Mouse (Mus musculus): ENCODE measurements at regions not wholly inside any gene's neighbourhood (a gene's known extent, or its start where the extent isn't known, plus 50 kb on each side); places are given as distances from the start of the nearest gene placed in this dataset.

DNA sequence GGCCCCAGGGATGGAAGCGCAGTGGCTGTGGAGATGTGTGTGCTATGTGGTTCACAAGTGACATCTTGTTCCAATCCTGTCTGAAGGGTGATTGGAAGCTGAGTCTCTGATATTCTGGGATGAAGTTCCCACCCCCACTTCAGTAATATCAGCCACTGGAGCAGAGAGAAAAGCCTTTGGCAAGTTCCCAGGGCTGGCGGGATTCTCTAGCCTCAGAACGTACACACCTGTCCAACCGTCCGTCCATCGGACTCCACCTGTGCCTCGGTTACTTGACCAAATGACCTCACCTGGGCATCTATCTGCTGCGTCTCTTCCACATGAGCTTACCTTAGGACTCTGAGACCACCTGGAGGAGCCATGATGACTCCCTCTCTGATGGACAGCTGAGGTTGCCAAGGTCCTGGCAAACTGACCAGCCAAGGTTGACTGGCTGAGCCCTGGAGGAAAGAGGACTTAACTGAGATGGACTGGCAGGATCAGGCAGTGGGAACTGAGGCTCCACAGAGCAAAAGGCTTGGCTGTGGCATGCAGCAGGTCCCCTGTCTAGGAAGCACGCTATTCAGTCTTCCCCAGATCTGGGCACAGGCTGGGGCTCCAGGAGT is 152.5 kb upstream of the A530016L24Rik start:
- no peak for DNase-seq

DNA sequence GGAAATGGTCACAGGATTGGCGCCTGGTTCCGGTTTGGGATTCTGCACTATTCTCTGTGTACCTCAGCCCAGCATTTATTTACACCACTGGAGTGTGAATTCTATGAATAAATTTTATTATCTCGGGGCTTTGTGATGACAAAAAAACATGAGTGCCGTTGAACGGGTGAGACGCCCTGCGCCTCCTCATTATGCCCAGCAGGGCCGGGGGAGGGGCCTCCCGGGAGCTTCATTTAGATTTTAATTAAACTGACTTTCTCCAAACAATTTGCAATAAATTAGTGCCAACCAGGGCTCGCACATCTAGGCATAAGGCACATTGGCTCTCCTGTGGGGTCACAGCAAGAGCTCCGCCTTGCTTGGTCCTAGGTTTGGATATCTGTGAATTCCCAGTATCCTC is 151.8 kb upstream of the A530016L24Rik start:
- DNase-seq: no peak

DNA sequence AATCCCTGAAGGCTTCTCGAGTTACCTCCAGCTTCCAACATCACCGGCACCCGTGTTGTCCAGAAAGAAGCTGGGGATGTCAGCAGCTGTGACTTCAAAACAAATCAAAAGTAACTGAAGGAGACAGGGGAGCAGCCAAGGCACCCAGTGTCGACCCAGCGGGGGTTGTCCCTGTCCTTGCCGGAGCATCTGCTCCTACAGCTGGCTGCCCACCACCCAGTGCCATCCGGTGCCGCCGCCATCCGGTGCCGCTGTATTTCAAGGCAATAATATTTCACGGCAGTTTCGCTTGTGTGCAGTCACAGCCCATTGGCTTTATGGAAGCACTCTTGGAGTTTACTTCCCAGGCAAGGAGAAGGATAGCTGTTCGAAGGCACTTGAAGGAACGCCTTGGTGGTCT is 150.3 kb upstream of the A530016L24Rik start:
- no peak for DNase-seq

DNA sequence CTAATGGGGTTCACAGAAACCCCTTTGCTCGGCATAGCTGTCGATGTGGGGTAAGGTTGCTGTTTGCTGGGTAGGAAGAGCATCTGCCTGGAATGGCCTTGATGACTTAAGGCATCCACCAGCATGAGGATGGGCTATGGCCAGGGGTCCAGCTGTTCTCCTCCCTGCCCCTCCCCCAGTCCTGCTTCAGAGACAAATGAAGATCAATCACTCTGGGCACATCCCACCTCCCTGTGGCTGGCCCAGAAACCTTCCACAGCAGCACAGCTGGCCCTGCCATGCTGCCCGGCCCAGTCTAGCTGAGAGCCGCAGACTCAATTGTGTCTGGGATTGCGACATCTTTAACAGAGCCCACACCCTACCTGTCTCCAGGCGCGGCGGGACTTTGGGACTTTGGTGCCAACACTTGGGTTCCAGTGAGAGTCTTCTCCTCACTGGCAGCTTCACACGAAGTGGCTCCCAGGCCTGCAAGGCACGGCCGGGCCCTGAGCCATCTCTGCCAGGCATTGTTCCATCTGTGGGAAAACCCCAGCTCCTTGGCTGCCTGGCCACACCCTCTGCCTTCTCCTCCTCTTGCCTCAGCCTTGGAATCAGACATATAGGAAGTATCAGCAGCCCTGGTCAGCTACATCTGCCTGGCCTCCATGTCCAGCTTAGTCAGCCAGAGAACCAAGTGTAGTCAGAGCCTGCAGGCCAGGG is 149.6 kb upstream of the A530016L24Rik start:
- DNase-seq: no peak

DNA sequence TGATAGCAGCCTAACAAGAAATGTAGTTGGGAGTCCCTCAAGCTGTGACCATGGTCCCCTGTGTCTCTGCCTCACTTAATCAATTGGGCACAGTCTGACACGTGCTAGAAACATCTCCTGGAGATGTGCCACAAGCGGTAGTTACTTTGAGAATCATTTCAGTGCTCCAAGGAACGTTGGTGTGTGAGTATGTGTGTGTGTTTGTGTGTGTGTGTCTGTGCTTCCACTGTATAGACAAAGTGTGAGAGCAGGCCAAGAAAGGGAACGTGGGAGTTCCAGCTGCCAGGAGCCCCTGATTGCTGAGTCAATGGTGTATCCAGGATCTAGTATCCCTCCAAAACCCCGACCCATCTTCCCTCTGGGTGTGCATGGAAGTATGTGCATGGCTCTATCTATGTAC is 149.0 kb upstream of the A530016L24Rik start:
- DNase-seq: no peak

DNA sequence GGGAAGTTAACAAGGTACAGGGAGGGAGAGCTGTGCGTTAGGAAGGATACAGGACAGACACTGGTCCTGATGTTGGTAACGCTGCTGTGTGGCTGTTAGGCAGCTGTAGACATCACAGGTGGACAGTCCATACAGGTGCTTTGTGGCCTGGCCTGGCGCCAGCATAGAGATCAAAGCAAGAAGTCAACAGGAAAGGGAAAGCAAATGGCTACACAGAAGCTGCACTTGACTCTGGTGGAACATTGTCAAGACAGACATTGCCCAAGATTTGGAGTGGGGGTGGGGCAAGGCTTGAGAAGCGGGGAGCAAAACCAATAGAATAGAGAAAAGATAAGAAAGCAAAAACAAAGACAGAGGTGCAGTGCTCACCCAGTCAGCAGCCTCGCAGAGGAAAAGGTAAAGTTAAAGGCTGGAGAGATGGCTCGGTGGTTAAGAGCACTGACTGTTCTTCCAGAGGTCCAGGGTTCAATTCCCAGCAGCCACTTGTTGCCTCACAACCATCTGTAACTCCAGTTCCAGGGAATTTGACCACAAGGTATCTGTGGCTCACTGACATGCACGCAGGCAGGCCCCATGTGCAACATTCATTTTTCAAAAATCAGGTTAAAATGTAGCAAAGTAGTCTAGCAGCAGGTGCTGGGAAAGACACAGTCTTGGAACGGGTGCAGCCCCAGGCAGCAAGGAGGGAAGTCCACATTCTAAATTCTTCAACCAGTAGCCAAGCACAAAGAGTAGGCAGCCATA is 147.3 kb upstream of the A530016L24Rik start:
- DNase-seq: no peak

DNA sequence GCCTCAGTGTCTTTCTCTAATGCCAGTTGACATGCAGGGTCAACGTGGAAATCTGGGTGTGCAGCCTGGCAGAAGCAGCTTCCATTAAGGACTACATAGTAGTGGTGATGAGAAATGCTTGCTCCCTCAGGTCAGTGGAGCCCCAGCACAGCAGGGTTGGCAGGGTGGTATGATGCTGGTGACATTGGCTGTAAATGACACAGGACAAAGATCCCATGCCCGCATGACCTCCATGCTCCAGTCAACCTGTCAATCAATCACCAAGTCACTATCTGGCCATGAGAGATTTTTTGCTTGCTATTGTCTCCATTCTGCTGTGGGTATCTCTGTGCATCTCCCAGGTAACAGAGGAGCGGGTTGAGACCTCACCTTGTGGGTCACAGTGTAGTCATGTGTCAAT is 146.2 kb upstream of the A530016L24Rik start:
- DNase-seq: no peak

DNA sequence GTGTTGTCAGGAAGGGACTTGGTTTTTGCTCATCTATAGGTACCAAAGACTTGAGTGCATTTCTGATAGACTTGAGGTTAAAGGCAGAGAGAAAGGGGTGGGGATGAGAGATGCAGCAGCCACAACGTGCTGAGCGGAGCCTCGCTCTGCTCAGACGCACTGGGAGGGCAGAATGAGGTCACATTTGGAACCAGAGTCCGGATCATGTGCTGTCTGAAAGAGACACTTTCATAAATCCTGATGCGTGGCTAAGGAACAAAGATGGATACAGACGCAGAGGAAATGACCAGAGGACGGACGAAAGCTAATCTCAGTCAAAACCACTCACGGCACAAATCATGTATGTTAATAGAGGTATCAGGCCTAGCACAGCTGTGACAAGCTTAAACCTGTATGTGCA is 145.0 kb upstream of the A530016L24Rik start:
- DNase-seq: no peak

DNA sequence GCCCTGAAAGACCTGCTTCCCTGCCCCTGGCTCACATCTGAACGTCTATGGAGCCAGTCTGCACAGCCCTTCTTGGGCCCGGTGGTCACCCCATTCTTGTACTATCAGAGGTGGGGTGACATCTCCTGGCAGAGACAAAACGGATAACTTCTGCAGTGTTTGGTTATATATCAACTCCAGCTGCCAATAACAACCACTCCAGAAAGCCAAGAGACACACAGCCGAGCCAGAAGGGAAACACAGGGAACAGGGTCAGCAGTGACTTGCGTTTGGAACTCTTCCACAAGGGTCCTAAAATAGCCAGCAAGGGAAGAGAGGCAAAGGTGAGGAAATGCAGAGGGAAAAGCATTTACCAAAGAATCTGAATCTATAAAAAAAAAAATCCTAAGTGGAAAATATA is 143.5 kb upstream of the A530016L24Rik start:
- no peak for DNase-seq

DNA sequence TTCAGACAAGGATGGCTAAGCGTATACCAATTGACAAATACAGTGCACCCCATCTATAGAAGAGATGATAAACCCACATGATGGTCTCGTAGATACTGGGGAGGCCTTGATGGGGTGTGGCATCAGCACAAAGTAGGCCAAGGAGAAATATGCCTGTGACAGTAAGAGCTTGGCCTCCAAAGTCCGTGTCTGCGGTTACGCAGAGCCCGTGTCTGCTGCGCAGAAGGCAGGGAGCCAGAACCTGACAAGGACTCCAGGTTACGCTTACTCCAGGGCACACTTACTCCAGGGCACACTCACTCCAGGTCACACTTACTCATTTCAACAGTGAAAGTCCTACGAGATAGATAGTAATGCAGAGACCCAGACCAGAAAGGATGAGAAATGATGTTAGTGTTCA is 141.1 kb upstream of the A530016L24Rik start:
- DNase-seq: no peak

DNA sequence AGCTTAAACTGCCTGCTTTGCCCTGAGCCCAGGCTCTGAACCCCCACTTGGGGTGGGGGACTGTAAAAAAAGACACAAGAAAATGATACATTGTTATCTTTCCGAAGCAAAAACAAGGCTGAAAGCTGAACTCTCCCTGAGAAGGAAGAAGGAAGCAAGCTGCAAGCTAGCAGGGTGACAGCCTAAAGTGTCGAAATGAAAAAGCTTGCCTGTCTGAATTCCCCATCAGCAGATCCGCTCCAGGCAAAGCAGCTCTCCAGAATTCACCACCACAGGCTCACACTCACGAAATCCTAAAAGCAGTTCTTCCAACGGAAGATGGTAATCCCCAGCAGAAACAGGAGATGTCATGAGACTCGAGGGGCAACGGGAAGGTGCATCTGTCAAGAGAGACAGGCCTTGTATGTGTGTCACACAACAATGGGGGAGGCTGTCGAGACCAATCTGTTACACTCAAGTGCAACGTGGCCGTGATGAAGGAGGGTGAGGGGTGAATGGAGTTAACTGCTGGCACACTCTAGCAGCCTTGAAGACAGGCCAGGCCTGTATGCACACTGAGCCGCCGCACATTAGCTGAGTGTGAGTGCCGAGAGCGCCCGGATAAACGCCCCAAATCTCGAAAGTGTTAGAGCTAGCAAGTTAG is 139.5 kb upstream of the A530016L24Rik start:
- DNase-seq: no peak

DNA sequence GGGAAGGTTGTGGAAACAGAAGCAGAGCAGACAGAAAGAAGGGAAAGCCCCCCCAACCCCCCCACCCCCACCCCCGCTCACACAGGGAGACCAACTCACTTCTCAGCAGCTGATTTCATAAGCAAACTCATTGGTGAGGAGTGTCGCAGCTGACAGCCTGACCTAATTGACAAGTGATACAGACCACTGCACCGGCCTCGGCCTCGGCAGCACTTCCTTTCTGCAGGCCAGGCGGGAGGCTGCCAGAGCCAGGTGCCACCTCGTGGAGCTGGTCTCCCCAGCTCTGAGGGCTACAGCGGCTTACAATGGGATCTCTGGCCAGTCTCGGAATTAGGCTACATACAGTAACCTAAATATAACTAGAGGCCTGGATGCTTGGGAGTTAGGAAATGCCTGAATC is 138.5 kb upstream of the A530016L24Rik start:
- DNase-seq: no peak

DNA sequence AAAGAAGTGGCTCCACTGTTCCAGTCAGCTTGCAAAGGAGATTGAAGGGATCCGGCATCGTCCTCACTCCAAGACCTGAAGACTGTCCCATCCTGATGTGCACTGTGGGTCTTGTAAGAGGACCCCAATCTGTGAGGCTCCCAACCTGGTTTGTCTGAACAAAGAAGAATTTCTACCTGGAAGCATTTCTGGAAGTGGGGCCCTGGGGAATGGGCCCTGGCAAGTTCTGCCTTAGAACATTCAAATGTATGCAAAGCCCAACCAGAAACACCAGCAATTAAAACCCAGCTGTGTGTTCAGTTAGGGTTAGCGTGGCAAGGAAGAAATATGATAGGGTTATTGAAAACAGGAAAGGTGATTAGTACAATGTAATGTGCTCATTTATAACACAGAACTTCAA is 125.9 kb upstream of the A530016L24Rik start:
- no peak for DNase-seq

DNA sequence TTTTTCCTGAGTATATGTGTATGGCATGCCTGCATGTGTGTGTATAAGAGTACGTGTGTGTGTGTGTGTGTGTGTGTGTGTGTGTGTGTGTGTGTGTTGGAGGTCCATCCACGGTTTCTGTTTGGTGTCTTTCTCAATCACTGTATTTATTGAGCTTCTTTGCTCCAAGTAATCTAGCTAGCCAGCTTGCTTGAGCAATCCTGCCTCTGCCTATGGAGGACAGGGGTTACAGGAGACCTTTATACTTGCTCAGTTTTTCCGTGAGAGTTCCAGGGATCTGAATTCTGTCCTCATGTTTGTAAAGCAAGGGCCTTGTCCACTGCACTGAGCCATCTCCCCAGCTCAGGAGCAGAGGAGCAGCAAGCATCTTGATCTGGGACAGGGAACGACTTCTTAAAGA is 122.0 kb upstream of the A530016L24Rik start:
- no peak for DNase-seq

DNA sequence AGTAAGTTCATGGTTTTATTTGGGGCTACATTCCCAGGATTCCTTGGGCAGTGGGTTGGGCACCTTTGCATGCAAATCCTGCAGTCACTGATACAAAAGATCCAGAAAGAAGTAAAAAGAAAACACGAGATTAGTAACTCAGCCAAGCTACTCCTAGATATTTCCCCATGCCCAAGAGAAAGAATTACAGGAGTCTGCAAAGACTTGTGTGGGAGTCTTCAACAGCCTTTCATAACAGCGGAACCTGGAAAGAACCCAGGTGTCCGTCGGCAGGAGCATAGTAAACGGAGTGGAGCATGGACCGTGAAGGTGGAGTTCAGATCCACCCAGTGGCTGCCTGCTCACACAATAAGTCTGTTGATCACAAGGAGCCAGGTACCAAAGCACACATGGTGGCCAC is 121.1 kb upstream of the A530016L24Rik start:
- no peak for DNase-seq

DNA sequence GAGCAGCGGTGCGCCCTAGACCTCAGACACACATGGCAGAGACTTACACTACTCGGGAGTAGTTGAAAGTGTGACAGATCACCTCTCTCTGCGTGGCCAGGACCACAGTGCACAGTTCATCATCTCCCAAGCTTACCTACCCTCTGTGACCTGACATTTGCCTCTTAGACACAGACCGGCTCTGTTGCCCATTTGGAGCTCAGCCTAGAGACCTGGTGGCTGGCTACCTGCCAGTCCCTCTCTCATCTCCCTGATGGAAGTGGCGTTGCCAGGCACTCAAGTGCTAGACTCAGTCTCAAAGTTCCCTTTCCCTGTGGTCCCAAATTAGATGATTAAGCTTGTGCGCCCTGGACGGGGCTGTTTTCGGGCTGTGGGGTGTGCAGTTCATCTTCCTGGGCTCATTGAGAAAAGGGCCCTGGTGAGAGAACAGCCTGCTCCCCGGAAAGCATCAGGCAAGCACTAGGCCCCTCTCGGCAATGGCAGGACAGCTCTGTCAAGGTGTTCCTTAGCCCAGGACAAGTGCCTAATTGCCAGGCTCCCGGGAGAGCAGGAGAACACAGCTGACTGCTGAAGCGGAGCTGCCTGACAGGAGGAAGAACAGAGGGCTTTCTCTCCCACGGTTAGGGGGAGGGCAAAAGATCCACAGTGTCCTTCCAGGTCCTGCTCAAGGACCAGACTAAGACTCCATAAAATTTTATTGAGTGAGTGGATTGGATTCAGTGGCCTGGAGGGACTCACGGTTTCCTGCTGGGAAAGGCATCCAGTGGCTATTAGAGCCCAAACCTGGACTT is 119.5 kb upstream of the A530016L24Rik start:
- DNase-seq: peak; percentile 57 to 64

DNA sequence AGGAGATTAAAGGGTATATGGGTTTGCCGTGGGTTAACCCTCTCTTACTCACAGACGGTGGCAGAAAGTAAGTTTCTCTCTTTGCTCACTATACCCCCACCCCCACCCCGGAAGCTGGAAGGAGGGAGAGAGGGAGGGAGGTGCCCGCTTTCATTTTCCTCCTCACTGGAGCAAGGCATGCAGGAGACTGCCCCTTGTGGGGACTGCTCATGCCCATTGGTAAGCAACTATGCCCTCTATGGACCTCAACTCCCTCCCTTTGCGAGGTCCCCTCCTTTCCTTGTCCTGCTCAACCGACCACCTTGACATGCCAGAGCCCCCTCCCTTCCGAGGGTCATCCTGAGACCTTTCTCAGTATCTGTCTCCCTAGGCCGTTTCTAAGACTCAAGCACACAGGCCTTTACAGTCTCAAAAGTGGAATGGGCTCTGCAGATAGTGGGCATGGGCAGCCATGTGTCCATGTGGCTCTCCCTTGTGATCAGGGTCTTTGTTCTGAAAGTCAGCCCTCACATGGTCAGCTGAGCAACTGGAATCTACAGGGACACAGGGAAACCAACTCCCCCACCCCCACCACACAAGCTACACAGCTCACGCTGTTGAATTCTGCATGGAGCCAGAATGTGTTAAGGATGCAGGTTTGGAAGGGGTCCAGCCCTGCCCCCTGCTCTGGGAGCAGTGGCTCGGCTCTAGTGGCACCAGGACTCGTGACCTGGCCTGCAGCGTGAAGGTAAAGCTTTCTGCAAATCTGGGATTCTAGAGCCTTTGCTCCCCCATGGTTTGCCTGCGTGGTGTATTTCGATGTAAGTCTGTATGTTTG is 116.8 kb upstream of the A530016L24Rik start:
- no peak for DNase-seq

DNA sequence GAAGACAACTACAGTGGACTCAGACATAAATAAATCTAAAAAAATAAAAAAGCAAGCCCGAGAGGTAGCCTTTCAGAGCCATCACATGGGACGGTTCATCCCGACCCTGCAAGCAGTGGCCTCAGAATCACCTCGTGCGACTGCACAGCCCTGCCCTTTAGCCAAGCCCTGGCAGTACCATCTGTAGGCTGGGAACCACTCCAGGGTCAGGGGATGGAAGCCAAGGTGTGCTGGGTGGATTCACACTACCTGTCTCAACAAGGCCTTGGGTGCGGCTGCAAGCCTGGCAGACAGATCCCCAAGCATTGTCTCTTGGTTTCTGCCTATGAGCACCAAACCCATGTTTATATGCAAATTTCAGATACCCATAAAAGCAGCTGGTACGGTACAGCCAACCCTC is 115.3 kb upstream of the A530016L24Rik start:
- DNase-seq: peak; percentile 85 to 87

DNA sequence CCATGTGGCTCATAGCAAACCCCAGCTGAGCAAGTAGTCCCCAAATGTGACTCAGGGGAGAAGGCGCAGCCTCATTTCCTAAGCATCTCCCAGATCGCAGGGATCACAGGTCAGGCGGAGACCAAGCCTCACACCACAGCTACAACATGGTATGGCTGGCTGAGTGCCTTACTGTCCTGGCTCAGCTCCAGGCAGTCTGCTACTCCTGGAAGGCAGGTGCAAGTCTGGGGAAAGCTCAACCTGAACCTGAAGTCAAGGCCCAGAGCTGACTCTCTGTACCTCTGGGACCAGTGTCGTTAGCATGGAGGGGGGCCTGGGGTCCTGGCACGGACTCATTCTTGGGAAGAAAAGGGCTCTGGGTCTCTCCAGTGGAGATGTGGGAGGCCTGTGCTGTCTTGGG is 113.0 kb upstream of the A530016L24Rik start:
- DNase-seq: peak; percentile 67 to 69

DNA sequence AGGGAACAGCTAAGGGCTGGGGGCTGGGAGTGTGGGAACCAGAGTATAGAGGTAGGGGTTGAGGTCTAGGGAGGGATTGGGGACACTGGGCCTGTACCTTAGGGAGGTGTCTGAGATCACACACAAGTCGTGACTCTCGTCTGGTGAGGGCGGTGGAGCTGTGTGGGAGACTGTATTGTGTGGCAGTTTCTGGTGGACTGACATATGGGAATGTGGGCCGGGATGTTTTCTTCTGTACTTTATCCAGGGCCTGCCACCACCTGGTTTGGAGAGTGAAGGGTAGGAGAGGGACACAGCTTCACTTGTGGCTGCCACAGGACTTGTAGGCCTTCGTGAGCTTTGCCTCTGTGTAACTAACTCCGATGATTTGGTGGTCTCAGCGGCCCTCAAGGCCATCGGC is 112.5 kb upstream of the A530016L24Rik start:
- DNase-seq: no peak

DNA sequence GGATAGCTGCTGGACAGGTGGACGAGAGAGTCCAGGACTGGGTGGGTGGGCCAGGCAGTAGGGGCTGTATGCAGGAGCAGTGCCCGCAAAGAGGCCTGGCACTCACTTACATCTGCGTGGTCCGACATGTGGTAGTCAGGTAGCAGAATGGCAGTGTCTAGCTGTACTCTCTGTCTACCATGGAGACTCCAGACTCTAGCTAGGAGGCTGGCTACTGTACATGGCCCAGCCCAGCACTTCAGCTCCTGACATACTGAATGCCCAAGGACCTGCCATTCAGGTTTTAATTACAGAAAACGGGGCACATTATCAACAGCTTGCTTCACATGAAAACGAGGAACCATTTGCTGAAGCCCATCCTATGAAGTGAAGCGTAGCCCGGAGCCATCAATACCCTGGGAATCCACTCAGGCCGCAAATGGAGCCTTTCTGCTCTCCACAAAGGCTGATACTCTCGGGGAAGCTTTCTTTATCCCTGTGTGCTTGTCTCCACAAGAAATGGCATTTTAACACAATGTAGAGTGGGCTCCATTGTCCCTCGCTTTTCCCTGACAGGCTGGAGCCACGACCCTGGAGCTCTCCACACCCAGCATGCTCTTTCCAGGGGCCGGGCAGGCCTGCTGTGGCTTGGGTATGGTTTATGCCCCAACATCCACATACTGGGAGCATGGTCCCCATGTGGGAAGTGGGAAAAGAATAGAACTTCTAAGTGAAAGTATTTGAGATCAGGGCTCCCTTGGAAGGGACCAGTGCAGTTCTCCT is 110.6 kb upstream of the A530016L24Rik start:
- DNase-seq: no peak

Data from cerebellum, postnatal 36 days (tissue).